Mouse (Mus musculus) cortical plate, adult 2 months (tissue): ENCODE data around the gene Gm11985.

Experiments used
- CTCF ChIP-seq: fragments of 200-500 bp; IDR thresholded peaks from 2 replicates; pipeline ENCODE4 v1.5.1; 2011; ENCODE audit warnings: mild to moderate bottlenecking, control low read depth, low read length; ENCODE audit not compliant: insufficient read depth; ENCODE audit errors: extremely low read depth
- POLR2A ChIP-seq: fragments of 200-500 bp; IDR thresholded peaks from 2 replicates; pipeline ENCODE4 v1.6.1; 2011; ENCODE audit warnings: mild to moderate bottlenecking, low read length, control low read depth; ENCODE audit not compliant: insufficient read depth; ENCODE audit errors: extremely low read depth

DNA sequence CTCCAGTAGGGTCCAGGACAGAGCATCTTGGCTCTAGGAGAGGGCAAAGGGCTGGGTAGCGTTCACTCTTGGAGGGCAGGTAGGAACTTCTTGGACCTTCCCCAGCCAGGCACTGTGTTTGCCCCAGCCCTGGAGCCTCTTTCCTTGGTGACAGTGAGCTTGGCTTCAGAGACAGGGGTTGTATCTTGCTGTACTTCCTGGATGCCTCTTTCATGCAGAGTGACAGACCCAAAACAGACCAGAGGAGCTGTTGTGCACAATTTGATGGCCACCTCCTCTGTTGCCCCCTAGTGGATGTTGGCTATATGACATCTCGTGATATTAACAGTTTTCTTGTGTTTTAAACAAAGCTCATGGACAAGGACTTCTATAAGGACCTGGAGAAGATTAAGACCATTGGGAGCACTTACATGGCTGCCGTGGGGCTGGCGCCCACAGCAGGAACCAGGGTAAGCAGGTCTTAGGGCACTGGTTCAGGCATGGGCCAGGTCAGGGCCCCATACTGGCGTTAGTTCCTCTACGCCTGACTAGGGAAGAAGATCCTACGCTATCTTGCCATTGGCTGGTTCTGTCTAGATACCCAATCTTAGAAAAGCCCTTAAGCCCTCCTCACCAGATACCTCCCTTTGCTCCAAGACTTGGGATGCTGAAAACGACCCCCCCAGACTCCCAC is 26.7 kb downstream of the Gm11985 start:
- TF ChIP-seq CTCF: peak; percentile 69
- no peak for TF ChIP-seq POLR2A
